Mouse (Mus musculus): Measurements from ENCODE around the gene Nradd.

Gene Nradd

DNA sequence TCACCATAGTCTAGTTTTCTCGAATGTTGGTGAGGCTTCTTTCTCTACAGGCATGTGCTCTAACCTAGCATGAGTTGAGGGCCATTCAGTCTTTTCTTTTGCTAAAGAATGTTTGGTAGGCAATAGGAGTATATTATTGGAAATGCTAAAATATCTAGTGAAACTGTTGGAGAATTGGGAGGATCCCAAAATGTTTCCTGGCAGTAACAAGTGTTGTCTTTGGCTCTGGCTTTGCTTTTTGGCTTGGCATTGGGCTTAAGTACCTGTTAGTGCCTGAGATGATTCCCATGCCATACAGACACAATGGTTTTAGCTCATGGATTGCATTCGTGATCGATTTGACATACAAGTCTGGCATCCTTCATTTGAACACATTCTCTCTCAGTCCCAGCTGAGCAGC lies 12.8 kb downstream of the Nradd start:
- DNase-seq (ENCODE audit: low spot score in 2 of 2): no peak

DNA sequence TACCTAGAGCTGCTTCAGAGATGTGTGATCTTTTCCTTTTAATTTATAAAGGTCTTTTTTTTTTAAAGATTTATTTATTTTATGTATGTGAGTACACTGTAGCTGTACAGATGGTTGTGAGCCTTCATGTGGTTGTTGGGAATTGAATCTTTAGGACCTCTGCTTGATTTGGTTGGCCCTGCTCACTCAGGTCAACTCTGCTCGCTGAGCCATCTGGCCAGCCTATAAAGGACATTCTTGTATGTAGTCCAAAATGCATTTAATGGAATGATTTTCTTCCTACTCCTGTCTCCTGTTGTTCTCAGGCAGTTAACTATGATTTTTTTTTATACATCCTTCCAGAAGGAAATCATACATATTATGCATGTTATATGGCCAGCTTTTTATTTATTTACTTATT lies 40.7 kb downstream of the Nradd start:
- DNase-seq (ENCODE audit: low spot score in 2 of 2): no peak

DNA sequence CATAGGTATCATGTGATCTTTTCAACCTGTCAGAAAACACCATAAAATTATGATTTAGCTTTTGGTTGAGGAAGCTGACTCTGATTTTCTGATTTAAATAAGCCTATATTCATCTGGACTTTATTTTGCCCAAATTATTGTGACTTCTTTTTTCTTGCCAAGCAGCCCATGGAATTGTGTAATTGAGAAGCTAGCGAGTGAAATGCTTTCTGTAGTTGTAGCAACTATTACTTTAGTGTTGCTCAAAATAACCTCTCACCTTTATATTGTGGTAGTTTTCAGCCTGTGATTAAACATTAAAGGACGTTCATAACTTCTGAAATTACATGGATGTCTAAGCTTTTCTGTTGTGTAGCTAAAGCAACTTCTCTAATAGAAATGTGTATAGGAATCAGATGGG lies 42.1 kb downstream of the Nradd start:
- DNase-seq (ENCODE audit: low spot score in 2 of 2): no peak
